Mouse (Mus musculus): ENCODE data around the gene Batf2. TPM values are rescaled to one million over a fixed set of nuclear protein-coding genes. Genes with fewer than 3 reads are reported as not detected.

Gene Batf2
- total RNA-seq, 1 experiment = 0.18 TPM

DNA sequence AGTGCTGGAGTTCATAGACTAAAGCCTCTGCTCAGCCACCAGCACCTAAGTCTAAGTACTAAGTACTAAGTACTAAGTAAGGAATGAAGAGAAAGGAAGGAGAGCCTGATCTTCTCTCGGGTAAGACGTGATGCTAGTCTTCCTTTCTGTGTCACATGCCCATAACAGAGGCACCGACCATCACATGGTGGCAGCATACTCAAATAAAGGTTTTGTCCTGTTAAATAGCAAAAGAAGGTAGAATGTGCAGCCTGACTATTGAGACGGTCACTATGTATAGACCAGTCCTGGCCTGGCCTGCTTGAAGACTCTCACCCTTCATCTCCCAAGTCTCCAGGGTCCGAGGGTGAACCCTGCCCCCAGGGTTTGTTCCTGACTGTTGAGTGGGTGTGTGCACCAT, 4.1 kb downstream of the Batf2 start:
- no peak for DNase-seq (ENCODE audit: low read depth, low spot score)
- H3K9me3 ChIP-seq (ENCODE audit: control insufficient read depth, insufficient read depth, low read depth, low read length) = no peaks in the 10 kb centered on the region
- no peaks in the 10 kb centered on the region for H3K36me3 ChIP-seq (ENCODE audit: control insufficient read depth, insufficient read depth, low read length, poor library complexity, severe bottlenecking)
- no peak overlapping the region for H3K4me3 ChIP-seq (ENCODE audit: insufficient read depth in 1 of 2, low read depth in 1 of 2, low read length in 2 of 2, poor library complexity in 1 of 2, severe bottlenecking in 1 of 2)
- no peak overlapping the region for H3K27ac ChIP-seq (ENCODE audit: insufficient read depth, low read depth, low read length, poor library complexity, severe bottlenecking)
- peaks cover 0 to 2% of the 10 kb centered on the region in 2 experiments; a peak in 1 of 4 replicates for H3K4me1 ChIP-seq (ENCODE audit: control insufficient read depth in 2 of 2, insufficient read depth in 2 of 2, low read length in 2 of 2, poor library complexity in 1 of 2)
- in situ Hi-C loops (cut with MboI; ENCODE audit: low sequenced_read_pairs in 2 of 2, unreplicated experiment in 2 of 2) = no loop called here
- no peak overlapping the region for H3K9ac ChIP-seq (ENCODE audit: insufficient read depth, low read depth, low read length, poor library complexity, severe bottlenecking)
- no peak for TF ChIP-seq HCFC1 (IDR thresholded peaks at IDR 0.05; ENCODE audit: borderline replicate concordance, insufficient read depth, low read length)
- TF ChIP-seq ZC3H11A (IDR thresholded peaks at IDR 0.05; ENCODE audit: borderline replicate concordance, low read depth, low read length) = no peak
- TF ChIP-seq CHD2 (IDR thresholded peaks at IDR 0.05; ENCODE audit: low read depth, low read length) = no peak
- no peak for TF ChIP-seq MAFK (IDR thresholded peaks at IDR 0.05; ENCODE audit: insufficient read depth, low read depth, low read length)
- no peak for TF ChIP-seq ZNF384 (IDR thresholded peaks at IDR 0.05; ENCODE audit: low read depth, low read length)

DNA sequence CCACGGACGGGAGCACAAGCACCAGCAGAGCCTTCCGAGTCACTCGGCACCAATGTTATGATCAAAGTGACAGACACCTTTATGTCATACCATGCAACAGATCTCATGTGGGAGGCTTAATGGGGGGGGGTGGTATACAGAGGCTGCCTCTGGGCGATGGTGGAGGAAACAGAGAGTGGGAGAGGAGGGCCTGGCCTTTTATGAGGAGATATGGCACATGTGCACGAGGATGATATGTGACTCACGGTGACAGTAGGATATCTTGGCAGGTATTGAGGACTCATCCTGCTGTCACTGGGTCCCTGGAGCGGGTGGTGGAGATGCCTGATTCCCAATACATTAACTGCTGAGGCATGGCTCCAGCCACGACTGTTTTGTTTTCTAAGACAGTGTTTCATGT, 14.4 kb downstream of the Batf2 start:
- no peak overlapping the region for H3K9ac ChIP-seq (ENCODE audit: insufficient read depth, low read depth, low read length, poor library complexity, severe bottlenecking)
- in situ Hi-C loops (cut with MboI; ENCODE audit: low sequenced_read_pairs in 2 of 2, unreplicated experiment in 2 of 2) = no loop called here
- no peak for TF ChIP-seq ZNF384 (IDR thresholded peaks at IDR 0.05; ENCODE audit: low read depth, low read length)
- no peak for TF ChIP-seq HCFC1 (IDR thresholded peaks at IDR 0.05; ENCODE audit: borderline replicate concordance, insufficient read depth, low read length)

GRCm38 (mm10) chr19:6156372-6156771, 15.6 kb downstream of the Batf2 start:
- in situ Hi-C loops (cut with MboI; ENCODE audit: low sequenced_read_pairs in 2 of 2, unreplicated experiment in 2 of 2) = no loop called here
- H3K36me3 ChIP-seq (ENCODE audit: control insufficient read depth, insufficient read depth, low read length, poor library complexity, severe bottlenecking) = no peaks in the 10 kb centered on the region
- TF ChIP-seq ZC3H11A (IDR thresholded peaks at IDR 0.05; ENCODE audit: borderline replicate concordance, low read depth, low read length) (no peak), CHD2 (IDR thresholded peaks at IDR 0.05; ENCODE audit: low read depth, low read length) (no peak), ZNF384 (IDR thresholded peaks at IDR 0.05; ENCODE audit: low read depth, low read length) (no peak), HCFC1 (IDR thresholded peaks at IDR 0.05; ENCODE audit: borderline replicate concordance, insufficient read depth, low read length) (no peak), MAFK (IDR thresholded peaks at IDR 0.05; ENCODE audit: insufficient read depth, low read depth, low read length) (no peak)
- no peaks in the 10 kb centered on the region for H3K4me1 ChIP-seq (ENCODE audit: control insufficient read depth in 2 of 2, insufficient read depth in 2 of 2, low read length in 2 of 2, poor library complexity in 1 of 2)
- H3K9me3 ChIP-seq (ENCODE audit: control insufficient read depth, insufficient read depth, low read depth, low read length) = no peaks in the 10 kb centered on the region
- no peak for DNase-seq (ENCODE audit: low read depth, low spot score)
- H3K4me3 ChIP-seq (ENCODE audit: insufficient read depth in 1 of 2, low read depth in 1 of 2, low read length in 2 of 2, poor library complexity in 1 of 2, severe bottlenecking in 1 of 2) = no peak overlapping the region
- H3K27ac ChIP-seq (ENCODE audit: insufficient read depth, low read depth, low read length, poor library complexity, severe bottlenecking) = no peak overlapping the region
- H3K9ac ChIP-seq (ENCODE audit: insufficient read depth, low read depth, low read length, poor library complexity, severe bottlenecking) = no peak overlapping the region

More for the DNA sequence above, 14.4 kb downstream of the Batf2 start:
- H3K4me3 ChIP-seq (ENCODE audit: insufficient read depth in 1 of 2, low read depth in 1 of 2, low read length in 2 of 2, poor library complexity in 1 of 2, severe bottlenecking in 1 of 2) = no peak overlapping the region
- no peaks in the 10 kb centered on the region for H3K36me3 ChIP-seq (ENCODE audit: control insufficient read depth, insufficient read depth, low read length, poor library complexity, severe bottlenecking)
- DNase-seq (ENCODE audit: low read depth, low spot score) = no peak
- no peaks in the 10 kb centered on the region for H3K9me3 ChIP-seq (ENCODE audit: control insufficient read depth, insufficient read depth, low read depth, low read length)
- no peaks in the 10 kb centered on the region for H3K4me1 ChIP-seq (ENCODE audit: control insufficient read depth in 2 of 2, insufficient read depth in 2 of 2, low read length in 2 of 2, poor library complexity in 1 of 2)
- H3K27ac ChIP-seq (ENCODE audit: insufficient read depth, low read depth, low read length, poor library complexity, severe bottlenecking) = no peak overlapping the region

GRCm38 (mm10) chr19:6157220-6157619, 16.4 kb downstream of the Batf2 start:
- Histone ChIP-seq H3K36me3 (ENCODE audit: control insufficient read depth, insufficient read depth, low read length, poor library complexity, severe bottlenecking) (no peaks in the 10 kb centered on the region), H3K9ac (ENCODE audit: insufficient read depth, low read depth, low read length, poor library complexity, severe bottlenecking) (no peak overlapping the region), H3K4me1 (ENCODE audit: control insufficient read depth in 2 of 2, insufficient read depth in 2 of 2, low read length in 2 of 2, poor library complexity in 1 of 2) (no peaks in the 10 kb centered on the region), H3K4me3 (ENCODE audit: insufficient read depth in 1 of 2, low read depth in 1 of 2, low read length in 2 of 2, poor library complexity in 1 of 2, severe bottlenecking in 1 of 2) (no peak overlapping the region), H3K9me3 (ENCODE audit: control insufficient read depth, insufficient read depth, low read depth, low read length) (no peaks in the 10 kb centered on the region), H3K27ac (ENCODE audit: insufficient read depth, low read depth, low read length, poor library complexity, severe bottlenecking) (no peak overlapping the region)
- TF ChIP-seq MAFK (IDR thresholded peaks at IDR 0.05; ENCODE audit: insufficient read depth, low read depth, low read length) (no peak), ZNF384 (IDR thresholded peaks at IDR 0.05; ENCODE audit: low read depth, low read length) (no peak), ZC3H11A (IDR thresholded peaks at IDR 0.05; ENCODE audit: borderline replicate concordance, low read depth, low read length) (no peak), CHD2 (IDR thresholded peaks at IDR 0.05; ENCODE audit: low read depth, low read length) (no peak)
- no peak for DNase-seq (ENCODE audit: low read depth, low spot score)
- in situ Hi-C loops (cut with MboI; ENCODE audit: low sequenced_read_pairs in 2 of 2, unreplicated experiment in 2 of 2) = no loop called here

GRCm38 (mm10) chr19:6163872-6164547, 23.2 kb downstream of the Batf2 start:
- Histone ChIP-seq H3K27ac (ENCODE audit: insufficient read depth, low read depth, low read length, poor library complexity, severe bottlenecking) (no peak overlapping the region), H3K9ac (ENCODE audit: insufficient read depth, low read depth, low read length, poor library complexity, severe bottlenecking) (no peak overlapping the region), H3K9me3 (ENCODE audit: control insufficient read depth, insufficient read depth, low read depth, low read length) (no peaks in the 10 kb centered on the region), H3K36me3 (ENCODE audit: control insufficient read depth, insufficient read depth, low read length, poor library complexity, severe bottlenecking) (no peaks in the 10 kb centered on the region), H3K4me1 (ENCODE audit: control insufficient read depth in 2 of 2, insufficient read depth in 2 of 2, low read length in 2 of 2, poor library complexity in 1 of 2) (no peaks in the 10 kb centered on the region; a peak in 1 of 4 replicates), H3K4me3 (ENCODE audit: insufficient read depth in 1 of 2, low read depth in 1 of 2, low read length in 2 of 2, poor library complexity in 1 of 2, severe bottlenecking in 1 of 2) (no peak overlapping the region)
- TF ChIP-seq ZC3H11A (IDR thresholded peaks at IDR 0.05; ENCODE audit: borderline replicate concordance, low read depth, low read length) (no peak), MAFK (IDR thresholded peaks at IDR 0.05; ENCODE audit: insufficient read depth, low read depth, low read length) (no peak), CHD2 (IDR thresholded peaks at IDR 0.05; ENCODE audit: low read depth, low read length) (no peak), ZNF384 (IDR thresholded peaks at IDR 0.05; ENCODE audit: low read depth, low read length) (no peak), HCFC1 (IDR thresholded peaks at IDR 0.05; ENCODE audit: borderline replicate concordance, insufficient read depth, low read length) (no peak)
- in situ Hi-C loops (cut with MboI; ENCODE audit: low sequenced_read_pairs in 2 of 2, unreplicated experiment in 2 of 2) = no loop called here
- DNase-seq (ENCODE audit: low read depth, low spot score) = no peak

Measured in ES-E14 (cell line).